Mouse (Mus musculus) neutrophil, adult 59 days (primary cell): Measurements from ENCODE around the gene Speer4e. TPM values are rescaled to one million over a fixed set of nuclear protein-coding genes. Genes with fewer than 3 reads are reported as not detected.

ENCODE experiments used
- total RNA-seq, 2 experiments: library from RNA; stranded (reverse); gene quantifications; 1 replicate in 1 of 2; 2 replicates in 1 of 2; pipeline ENCODE4 v1.2.4; 2023

Speer4e gene
- not detected for total RNA-seq

DNA sequence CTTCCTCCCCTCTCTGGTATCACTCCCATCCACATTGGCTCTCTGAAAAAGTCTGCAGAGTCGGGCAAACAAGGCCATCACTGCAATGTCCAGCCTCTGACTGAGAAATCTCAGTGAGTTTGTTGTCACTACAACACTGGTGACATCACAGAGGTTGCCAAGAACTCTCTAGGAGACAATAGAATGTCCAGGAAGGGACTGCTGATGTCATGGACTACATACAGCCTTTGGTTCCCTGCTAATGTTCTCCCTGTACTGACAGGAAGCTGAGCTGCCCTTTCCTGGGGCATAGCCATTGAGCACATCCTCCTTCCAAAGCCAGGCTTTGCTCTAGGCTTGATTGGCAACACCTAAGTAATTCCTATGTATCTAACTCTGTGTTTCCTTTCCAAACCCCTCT lies at the start of gene Speer4e:
Speer4e (minus strand) TSS at position 101 of the 400 bp plus-strand sequence.

DNA sequence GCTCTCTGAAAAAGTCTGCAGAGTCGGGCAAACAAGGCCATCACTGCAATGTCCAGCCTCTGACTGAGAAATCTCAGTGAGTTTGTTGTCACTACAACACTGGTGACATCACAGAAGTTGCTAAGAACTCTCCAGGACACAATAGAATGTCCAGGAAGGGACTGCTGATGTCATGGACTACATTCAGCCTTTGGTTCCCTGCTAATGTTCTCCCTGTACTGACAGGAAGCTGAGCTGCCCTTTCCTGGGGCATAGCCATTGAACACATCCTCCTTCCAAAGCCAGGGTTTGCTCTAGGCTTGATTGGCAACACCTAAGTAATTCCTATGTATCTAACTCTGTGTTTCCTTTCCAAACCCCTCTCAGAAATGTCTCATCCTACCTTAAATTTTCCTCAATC lies 40.6 kb upstream of the Speer4e start, which contains the start of gene Gm10354:
Gm10354 (minus strand) TSS at position 101 of the 400 bp plus-strand sequence.

DNA sequence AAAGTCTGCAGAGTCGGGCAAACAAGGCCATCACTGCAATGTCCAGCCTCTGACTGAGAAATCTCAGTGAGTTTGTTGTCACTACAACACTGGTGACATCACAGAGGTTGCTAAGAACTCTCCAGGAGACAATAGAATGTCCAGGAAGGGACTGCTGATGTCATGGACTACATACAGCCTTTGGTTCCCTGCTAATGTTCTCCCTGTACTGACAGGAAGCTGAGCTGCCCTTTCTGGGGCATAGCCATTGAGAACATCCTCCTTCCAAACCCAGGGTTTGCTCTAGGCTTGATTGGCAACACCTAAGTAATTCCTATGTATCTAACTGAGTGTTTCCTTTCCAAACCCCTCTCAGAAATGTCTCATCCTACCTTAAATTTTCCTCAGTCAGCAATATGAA lies 23.4 kb downstream of the Speer4e start, which contains the start of gene Gm9758:
Gm9758 (minus strand) TSS at position 101 of the 400 bp plus-strand sequence.

Other genes starting within 250 kb of the Speer4e start
- gene Gm9758, start 23.5 kb downstream of the Speer4e start, total RNA-seq, result not detected
- gene Gm10354, start 40.5 kb upstream of the Speer4e start, total RNA-seq, result not detected
- not detected for gene Gm17019, start 94.6 kb upstream of the Speer4e start, total RNA-seq